Mouse (Mus musculus) granulocyte monocyte progenitor cell, adult 5-6 weeks (primary cell): ENCODE data around the gene Ptprh. TPM values are rescaled to one million over a fixed set of nuclear protein-coding genes. Genes with fewer than 3 reads are reported as not detected.
"Not testable (repeated sequence)": the region's sequence is repeated elsewhere in the genome, so short reads cannot be mapped to it uniquely, and the experiment has no call there.

ENCODE experiments used
- ATAC-seq: replicated peaks from 2 replicates; pipeline ENCODE4 v1.8.0; 2016; ENCODE audit warnings: mild to moderate bottlenecking, moderate TSS enrichment, inconsistent platforms; ENCODE audit not compliant: poor library complexity, severe bottlenecking
- total RNA-seq, 2 experiments: library from RNA; stranded (forward) in 1 of 2; stranded (reverse) in 1 of 2; fragments of 200-712, 200-1000 nt in 1 of 2; fragments of >200 nt in 1 of 2; fragmentation: Nextera tagmentation in 1 of 2; gene quantifications; 2 replicates each; pipeline ENCODE4 v1.2.3; 2014 to 2017

The Ptprh gene
- total RNA-seq, 2 experiments from 2014 or later: not detected

DNA sequence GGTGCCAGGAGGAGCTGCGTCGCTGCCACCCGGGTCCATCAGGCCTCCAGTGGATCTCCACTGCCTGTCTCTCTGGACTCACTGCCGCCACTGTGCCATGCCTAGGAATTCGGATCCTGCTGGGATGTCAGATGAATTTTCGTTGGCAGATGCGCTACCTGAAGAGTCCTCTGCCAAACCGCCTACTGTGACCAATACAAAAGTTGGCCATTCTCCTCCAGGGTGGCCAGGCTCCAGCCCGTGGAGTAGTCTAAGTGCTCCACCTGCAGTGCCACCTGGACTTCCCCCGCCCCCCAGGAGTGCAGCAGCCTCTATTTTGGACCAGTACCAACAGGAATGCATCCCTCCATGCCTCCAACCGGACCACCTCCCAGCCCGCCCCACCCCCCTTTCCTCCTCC is 7.7 kb upstream of the Ptprh start:
- ATAC-seq: no peak

DNA sequence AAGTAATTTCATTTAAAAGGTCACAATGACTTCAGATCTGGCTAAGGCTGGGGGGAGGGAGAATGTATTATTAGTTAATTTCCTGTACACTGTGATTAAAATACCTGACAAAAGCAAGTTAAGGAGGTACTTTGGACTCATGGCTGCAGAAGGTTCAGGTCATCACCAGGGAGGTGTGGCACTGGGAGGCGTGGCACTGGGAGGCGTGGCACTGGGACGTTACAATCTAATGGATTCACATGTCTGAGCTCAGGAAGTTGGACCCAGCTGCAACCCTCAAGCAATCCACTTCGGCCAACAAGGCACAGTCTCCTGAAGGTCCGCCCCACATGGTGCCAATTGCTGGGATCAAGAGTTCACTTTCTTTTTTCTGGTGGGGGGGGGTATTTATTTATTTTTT is 4.2 kb upstream of the Ptprh start:
- ATAC-seq: no peak

GRCm38 (mm10) chr7:4602969-4603368 is 872 bp downstream of the Ptprh start:
- ATAC-seq: no peak

DNA sequence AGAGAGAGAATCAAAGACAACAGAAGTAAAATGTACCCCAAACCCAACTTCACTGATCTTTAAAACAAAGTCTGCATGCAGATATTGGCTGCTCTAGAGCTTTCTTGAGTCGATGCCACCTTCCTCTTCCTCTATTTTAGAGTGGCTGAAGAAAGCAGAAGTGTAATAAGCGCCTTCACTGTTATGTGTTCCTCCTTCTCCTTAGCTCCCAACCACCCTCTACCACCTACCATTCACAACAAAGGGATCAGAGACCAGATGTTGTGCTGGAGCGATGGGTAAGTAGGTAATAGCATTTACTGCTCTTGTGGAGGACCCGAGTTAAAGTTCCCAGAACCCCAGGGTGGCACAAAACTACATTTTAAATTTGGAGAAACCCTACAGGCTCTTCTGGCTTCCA is 6.8 kb downstream of the Ptprh start:
- peak; percentile 90 for ATAC-seq

GRCm38 (mm10) chr7:4581481-4581880 is 22.4 kb downstream of the Ptprh start:
- ATAC-seq: peak; percentile 98

DNA sequence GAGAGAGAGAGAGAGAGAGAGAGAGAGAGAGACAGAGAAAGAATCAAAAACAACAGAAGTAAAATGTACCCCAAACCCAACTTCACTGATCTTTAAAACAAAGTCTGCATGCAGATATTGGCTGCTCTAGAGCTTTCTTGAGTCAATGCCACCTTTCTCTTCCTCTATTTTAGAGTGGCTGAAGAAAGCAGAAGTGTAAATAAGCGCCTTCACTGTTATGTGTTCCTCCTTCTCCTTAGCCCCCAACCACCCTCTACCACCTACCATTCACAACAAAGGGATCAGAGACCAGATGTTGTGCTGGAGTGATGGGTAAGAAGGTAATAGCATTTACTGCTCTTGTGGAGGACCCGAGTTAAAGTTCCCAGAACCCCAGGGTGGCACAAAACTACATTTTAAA is 31.5 kb downstream of the Ptprh start:
- ATAC-seq: peak; percentile 95

GRCm38 (mm10) chr7:4562660-4563059 is 41.2 kb downstream of the Ptprh start:
- ATAC-seq: no peak

DNA sequence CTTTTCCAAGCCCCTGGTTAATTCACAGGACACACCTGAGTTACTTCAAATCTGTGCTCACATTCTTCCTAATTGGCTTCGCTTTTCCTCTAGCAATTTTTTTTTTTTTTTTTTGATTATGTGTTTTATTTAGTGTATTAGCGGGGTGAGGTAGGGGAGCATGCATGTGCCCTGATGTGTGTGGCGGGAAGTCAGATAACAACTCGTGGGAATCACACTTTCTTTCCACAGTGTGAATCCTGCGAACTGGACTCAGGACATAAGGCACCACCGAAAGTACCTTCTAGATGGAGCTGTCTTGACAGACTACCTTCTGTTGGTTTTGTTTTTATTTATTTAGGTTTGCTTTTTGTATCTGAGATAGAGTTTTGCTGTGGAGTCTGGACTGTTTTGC is 46.7 kb downstream of the Ptprh start:
- no peak for ATAC-seq

- peak; percentile 100 for ATAC-seq
These were observed 47.3 kb downstream of the Ptprh start for GRCm38 (mm10) chr7:4556256-4557166.

GRCm38 (mm10) chr7:4547221-4547641 is 56.6 kb downstream of the Ptprh start, which contains the start of gene Syt5:
TSS of gene Syt5 (minus strand) at chr7:4547541.
- ATAC-seq: peak; percentile 48

GRCm38 (mm10) chr7:4546591-4547131 is 57.2 kb downstream of the Ptprh start:
- ATAC-seq: peak; percentile 29

DNA sequence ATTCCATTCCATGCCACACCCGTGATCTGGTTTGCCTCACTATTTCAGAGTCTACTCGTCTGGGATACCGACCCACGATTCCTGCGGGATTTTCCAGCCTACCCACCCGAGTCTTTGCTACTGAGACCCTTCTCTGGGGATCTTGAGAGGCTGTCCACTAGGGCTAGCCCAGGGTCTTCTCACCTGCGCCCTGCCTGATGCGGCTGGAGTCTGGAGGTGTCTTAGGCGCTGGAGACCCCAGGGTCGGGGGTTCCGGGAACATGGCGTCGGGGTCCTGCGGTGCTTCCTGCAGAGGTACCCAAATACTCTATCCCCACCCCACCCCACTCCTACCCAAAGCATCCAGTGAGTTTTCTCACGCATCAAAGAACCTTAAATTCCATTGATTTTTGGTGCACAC is 57.8 kb downstream of the Ptprh start:
- ATAC-seq: no peak

- ATAC-seq: no peak
These were observed 61.8 kb downstream of the Ptprh start for GRCm38 (mm10) chr7:4542013-4542412.

GRCm38 (mm10) chr7:4541344-4541743 is 62.5 kb downstream of the Ptprh start:
- no peak for ATAC-seq

DNA sequence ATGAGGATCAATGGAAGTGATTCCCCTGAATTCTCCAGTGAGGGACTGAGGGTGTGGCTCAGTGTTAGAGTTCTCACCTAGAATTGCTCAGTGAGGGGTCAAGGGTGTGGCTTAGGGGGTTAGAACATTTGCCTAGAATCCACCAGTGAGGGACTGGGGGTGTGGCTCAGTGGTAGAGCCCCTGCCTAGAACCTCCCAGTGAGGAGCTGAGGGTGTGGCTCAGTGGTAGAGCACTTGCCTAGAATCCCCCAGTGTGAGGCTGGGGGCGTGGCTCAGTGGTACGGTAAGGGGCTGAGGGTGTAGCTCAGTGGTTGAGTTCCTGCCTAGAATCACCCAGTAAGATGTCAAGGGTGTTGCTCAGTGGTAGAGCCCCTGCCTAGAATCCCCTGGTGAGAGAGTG is 64.8 kb downstream of the Ptprh start:
- ATAC-seq: no peak

DNA sequence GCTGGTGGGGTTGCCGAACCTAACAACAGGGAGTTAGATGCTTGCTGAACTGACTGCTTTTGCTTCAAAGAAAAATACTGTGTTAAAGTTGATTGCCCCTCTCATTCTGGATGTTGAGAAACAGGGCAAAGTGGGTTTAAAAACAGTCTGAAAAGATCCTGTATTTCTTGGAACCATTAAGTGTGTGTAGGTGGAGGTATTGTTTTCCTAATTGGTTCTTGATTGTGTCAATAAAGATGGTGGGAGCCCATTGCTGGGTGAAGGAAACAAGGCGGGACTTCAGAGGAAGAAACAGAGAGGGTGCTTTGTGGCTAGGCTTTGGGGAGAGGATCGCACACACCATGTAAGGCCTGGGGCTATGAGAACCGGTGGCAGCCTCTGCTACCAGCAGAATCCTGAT is 66.7 kb downstream of the Ptprh start:
- ATAC-seq: no peak

DNA sequence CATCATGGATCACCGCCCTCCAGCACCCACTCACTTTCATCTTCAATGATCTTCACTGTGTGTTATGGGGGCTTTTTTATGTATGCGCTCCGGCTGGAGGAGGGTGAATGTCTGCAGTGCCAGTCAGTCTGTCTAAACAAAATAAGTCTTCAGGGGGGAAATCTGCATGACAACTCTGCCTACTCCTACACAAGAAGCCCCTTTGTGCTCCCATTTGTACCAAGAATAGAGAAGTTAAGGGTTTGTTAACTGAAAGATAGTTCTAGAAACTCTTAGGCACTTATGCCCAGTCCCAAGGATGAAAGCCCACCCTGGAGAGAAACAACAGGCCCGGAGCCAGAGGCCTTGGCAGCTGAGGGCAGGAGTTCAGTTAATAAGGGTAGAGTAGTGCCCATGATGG is 67.5 kb downstream of the Ptprh start:
- no peak for ATAC-seq

DNA sequence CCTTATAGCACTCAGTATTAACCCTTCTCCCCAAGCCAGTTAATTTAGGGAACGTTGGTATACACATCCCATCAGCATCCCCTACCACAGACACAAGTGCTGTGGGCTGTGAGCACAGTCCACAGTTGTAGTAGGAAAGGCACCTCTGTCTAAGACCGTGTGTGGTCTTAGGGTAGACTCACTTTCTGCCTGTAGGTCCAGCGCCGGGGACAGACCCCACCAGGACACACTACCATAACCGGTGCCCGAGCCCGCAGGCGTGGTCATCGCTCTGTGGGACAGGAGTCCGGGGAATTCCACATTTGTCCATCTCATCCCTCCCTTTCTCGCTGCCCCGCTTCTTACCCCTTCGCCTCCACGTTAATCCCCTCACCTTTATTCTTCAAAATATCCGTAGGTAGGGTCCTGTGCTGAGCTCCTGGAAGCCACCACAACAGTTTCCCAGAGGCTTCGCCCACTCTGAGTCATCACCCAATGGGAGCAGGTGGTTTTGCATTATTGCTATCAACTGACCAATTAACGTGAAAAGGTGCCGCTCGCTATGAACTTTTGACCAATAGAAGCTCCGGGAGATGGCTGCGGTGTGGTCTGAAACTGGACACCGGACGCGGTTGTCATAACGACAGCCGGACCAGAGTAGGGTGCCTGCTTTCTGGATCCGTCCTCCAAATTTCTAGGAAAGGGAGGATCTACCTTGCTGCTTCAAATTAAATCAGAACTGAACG is 71.7 kb downstream of the Ptprh start, which contains the start of gene Dnaaf3:
TSS of gene Dnaaf3 (minus strand) at position 449 of the 725 bp plus-strand sequence.
- ATAC-seq: peak; percentile 83

- not testable (repeated sequence) for ATAC-seq
These were observed 73.7 kb downstream of the Ptprh start for GRCm38 (mm10) chr7:4530166-4530565.

DNA sequence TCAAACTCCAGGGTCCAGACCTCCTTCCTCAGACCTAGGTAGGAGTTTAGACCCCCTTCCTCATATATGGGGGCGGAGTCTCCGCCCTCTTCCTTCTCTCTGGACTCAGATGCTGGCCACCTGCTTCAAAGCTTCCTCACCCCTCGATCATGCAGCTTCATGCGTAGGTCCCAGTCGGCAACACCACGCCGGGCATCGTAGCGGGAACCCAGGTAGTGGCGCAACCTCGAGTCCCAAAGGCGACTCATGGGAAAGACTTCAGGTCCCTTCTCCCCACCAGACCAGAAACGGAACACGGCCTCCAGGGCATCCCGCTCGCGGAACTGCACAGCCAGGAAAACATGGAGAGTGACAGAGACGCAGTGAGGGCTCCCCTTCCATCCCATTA is 76.5 kb downstream of the Ptprh start:
- peak; percentile 23 for ATAC-seq
